Mouse (Mus musculus) forebrain, embryonic 16.5 days (tissue): ENCODE results near the gene Cdk10. TPM values are rescaled to one million over a fixed set of nuclear protein-coding genes. Genes with fewer than 3 reads are reported as not detected.
A peak's percentile ranks its signal among the peaks of the same experiment; 100 is the strongest.
"Not testable (repeated sequence)": the region's sequence is repeated elsewhere in the genome, so short reads cannot be mapped to it uniquely, and the experiment has no call there.

ENCODE experiments used
- ATAC-seq: fragments of 200-750 bp; cut with Nextera tagmentation; 2 replicates; pipeline ENCODE4 v1.8.0; 2017; ENCODE audit warnings: mild to moderate bottlenecking, moderate library complexity
- H3K27ac ChIP-seq: fragments of 300-500 bp; sonication (generic); 2 replicates; pipeline ENCODE4 v1.5.1; 2014; ENCODE audit warnings: low read length, control low read depth
- H3K27me3 ChIP-seq: fragments of 300-500 bp; sonication (generic); replicated peaks from 2 replicates; pipeline ENCODE4 v1.6.1; 2014; ENCODE audit warnings: low read length; ENCODE audit not compliant: control insufficient read depth, insufficient read depth
- H3K36me3 ChIP-seq: fragments of 300-500 bp; sonication (generic); 2 replicates; pipeline ENCODE4 v1.6.1; 2014; ENCODE audit not compliant: control insufficient read depth, insufficient read depth
- H3K4me1 ChIP-seq: fragments of 300-500 bp; sonication (generic); replicated peaks from 2 replicates; pipeline ENCODE4 v1.6.1; 2014; ENCODE audit warnings: low read length; ENCODE audit not compliant: control insufficient read depth, insufficient read depth
- H3K4me2 ChIP-seq: fragments of 300-500 bp; sonication (generic); 2 replicates; pipeline ENCODE4 v1.6.1; 2014; ENCODE audit warnings: mild to moderate bottlenecking, low read length, control low read depth
- H3K4me3 ChIP-seq: fragments of 300-500 bp; sonication (generic); replicated peaks from 2 replicates; pipeline ENCODE4 v1.5.1; 2014; ENCODE audit warnings: mild to moderate bottlenecking, low read length, control low read depth
- H3K9ac ChIP-seq: fragments of 300-500 bp; sonication (generic); replicated peaks from 2 replicates; pipeline ENCODE4 v1.6.1; 2014; ENCODE audit warnings: low read depth, low read length, control low read depth
- H3K9me3 ChIP-seq: fragments of 300-500 bp; sonication (generic); 2 replicates; pipeline ENCODE4 v1.6.1; 2016; ENCODE audit warnings: low read length; ENCODE audit not compliant: control insufficient read depth
- WGBS: fragments of 180-500 bp; shearing (Covaris S2); extraction: QIAGEN DNeasy Blood & Tissue Kit; methylation state at CpG from one replicate; pipeline ENCODE4 v1.1.7; 2014; 5-methylcytosine and 5-hydroxymethylcytosine counted together
- polyA plus RNA-seq: library from polyadenylated mRNA; unstranded; fragments of >200 nt; fragmentation: Nextera tagmentation; extraction: Ambion mirVana; gene quantifications from 2 replicates; pipeline ENCODE4 v1.2.1, GENCODE M21; 2015

Gene Cdk10
- 42.9 and 54.1 TPM in 2 replicates for polyA plus RNA-seq

DNA sequence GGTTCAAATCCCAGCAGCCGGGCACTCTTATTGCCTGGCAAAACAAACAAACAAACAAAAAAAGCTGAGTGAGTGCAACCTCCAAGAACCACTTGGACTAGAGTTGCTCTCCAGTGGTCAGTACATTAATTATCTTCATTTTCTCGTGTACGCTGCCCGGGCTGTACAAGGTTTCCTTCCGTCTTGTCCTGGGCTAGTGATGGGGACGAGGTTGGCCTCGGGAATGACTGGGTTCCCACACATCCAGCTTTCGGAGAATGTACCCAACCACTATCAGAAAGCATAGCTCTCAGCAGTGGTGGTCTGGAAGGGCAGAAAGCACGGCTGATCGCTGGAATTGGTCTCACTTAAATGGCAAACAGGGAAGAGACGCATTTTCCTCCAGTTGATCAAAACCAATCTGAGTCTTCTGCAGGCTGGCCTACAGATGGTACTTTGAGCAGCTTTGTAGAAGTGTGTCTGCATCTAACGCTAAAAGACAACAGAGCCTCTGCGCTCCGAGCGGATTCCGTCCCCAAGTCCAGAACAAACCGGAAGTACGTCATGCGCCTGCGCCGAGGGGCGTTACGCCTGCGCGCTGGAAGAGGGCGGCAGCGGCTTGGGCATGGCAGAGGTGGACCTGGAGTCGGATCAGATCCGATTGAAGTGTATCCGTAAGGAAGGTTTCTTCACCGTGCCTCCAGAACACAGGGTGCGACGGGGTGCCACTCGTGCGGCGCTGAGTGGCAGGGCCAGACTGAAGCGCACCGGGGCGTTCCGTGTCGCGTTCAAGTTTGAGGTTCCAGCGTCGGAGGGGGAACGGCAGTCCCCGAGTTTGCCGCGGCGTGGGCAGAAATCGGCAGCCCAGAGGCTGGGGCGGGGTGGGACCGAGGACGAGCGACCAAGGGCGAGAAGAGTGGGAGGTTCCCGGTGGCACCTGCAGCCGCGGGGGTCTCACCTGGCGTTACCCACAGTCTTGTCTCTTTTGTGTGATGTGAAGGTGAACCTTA is at the start of gene Cdk10:
Cdk10 (plus strand) TSS at position 565 of the 989 bp plus-strand sequence.
- H3K9me3 ChIP-seq = no peaks in the 10 kb centered on the region
- H3K4me1 ChIP-seq = peaks cover 13% of the 10 kb centered on the region
- H3K27me3 ChIP-seq = peaks cover 2% of the 10 kb centered on the region; the same call in 1 of the 2 replicates
- H3K9ac ChIP-seq = peak within 1 kb of the TSS; percentile 88
- 3% methylated on average over 59 of the region's 59 CpGs for WGBS
- peak; percentile 94 for ATAC-seq
- peak within 1 kb of the TSS; percentile 82 for H3K27ac ChIP-seq
- peaks cover 6% of the 10 kb centered on the region for H3K36me3 ChIP-seq
- peak within 1 kb of the TSS; percentile 85 for H3K4me2 ChIP-seq
- peak within 1 kb of the TSS; percentile 79 for H3K4me3 ChIP-seq

DNA sequence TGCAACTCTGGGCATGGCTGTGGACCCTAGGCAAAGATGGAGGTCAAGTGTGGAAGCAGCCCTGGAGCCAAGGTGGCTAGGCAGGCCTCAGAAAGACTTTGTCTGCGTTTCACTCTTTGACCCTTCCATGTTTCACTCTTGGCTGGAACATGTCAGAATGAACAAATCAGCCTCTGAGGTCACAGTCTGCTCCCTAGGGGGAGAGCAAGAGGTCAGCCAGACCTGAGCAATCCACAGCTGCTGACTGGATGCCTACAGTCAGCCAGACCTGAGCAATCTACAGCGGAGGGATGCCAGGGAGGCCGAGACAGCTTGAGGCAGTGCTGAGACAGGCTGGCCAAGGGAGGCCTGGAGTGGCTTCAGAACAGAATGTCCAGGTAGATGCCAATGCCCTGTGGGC is 43.3 kb upstream of the Cdk10 start:
- H3K36me3 ChIP-seq = no peaks in the 10 kb centered on the region
- no peak for ATAC-seq
- H3K9me3 ChIP-seq = peaks cover 3% of the 10 kb centered on the region; the same call in 1 of the 2 replicates
- no peaks in the 10 kb centered on the region for H3K4me1 ChIP-seq
- no peaks in the 10 kb centered on the region for H3K27me3 ChIP-seq
- no peak overlapping the region for H3K9ac ChIP-seq
- no peak overlapping the region for H3K27ac ChIP-seq
- H3K4me2 ChIP-seq = no peak overlapping the region
- H3K4me3 ChIP-seq = no peak overlapping the region
- 87% methylated on average over 3 of the region's 3 CpGs for WGBS

DNA sequence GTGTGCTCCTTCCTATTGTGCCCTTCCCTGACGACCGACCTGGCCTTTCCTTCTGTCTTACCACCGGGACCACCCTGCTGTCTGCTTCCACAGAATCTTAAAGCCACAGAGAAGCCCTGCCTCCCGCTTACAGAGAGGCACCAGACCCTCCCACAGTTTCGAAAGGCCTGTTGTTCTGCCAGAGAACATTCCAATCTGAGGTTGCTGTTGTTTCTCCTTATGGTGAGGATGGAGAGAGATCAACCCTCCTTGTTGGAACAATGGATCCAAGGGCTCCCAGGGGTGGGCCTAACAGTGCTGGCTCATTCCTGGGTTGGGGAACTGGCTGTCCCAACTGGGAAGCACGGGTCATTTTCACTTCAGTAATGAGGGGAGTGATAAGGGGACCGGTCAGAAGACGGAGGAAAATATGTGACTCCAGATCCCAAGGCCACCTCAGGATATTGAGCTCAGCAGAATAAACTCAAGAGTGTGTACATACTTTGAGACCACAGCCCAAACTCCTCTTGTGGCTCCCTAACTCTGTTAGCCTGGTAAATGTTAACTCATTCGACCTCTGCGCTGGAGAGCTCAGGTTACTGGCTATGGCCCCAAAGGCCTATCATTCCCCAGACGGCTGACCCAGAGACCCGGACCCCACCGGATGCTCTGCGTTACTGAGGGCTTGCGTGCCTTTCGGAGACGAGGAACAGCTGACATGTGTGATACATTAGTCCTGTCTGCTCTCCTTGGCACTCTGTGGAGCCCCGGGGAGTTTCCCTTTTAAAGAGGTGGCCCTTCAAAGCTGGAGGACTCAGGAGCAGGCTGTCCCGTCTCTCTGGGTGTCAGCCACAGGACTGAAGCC is 38.9 kb upstream of the Cdk10 start, which contains the start of gene Dpep1:
Dpep1 (plus strand) TSS at position 677 of the 844 bp plus-strand sequence.
- WGBS = 60% methylated on average over 19 of the region's 19 CpGs
- no peak for ATAC-seq
- no peaks in the 10 kb centered on the region for H3K27me3 ChIP-seq

DNA sequence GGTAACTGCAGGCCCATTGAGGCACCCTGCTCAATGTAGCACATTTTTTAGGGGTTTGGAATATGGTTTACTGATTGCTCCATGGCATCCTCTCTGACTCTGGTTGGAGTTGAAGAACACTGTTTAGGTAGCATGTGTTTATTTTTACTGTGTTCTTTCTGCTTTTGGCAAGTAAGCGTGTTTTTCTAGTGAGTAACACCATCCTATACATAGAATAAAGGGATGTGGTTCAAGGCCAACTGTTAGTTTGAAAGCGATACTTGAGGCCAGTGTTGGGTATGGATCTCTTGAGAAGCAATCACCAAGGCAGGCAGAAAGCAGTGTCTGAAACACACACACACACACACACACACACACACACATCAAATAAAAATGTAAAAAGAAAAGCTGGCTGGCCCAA is 36.6 kb upstream of the Cdk10 start:
- no peak for ATAC-seq
- Histone ChIP-seq H3K4me1 (no peaks in the 10 kb centered on the region), H3K9ac (no peak overlapping the region), H3K4me2 (no peak overlapping the region), H3K9me3 (no peaks in the 10 kb centered on the region), H3K27ac (no peak overlapping the region), H3K4me3 (no peak overlapping the region), H3K27me3 (no peaks in the 10 kb centered on the region), H3K36me3 (no peaks in the 10 kb centered on the region)
- WGBS = 84% methylated on average over 2 of the region's 2 CpGs

More for the DNA sequence above, 38.9 kb upstream of the Cdk10 start, which contains the start of gene Dpep1:
- H3K36me3 ChIP-seq = no peaks in the 10 kb centered on the region
- no peak within 1 kb of the TSS for H3K4me2 ChIP-seq
- no peaks in the 10 kb centered on the region for H3K4me1 ChIP-seq
- H3K27ac ChIP-seq = no peak within 1 kb of the TSS
- no peak within 1 kb of the TSS for H3K9ac ChIP-seq
- H3K4me3 ChIP-seq = no peak within 1 kb of the TSS
- no peaks in the 10 kb centered on the region for H3K9me3 ChIP-seq

GRCm38 (mm10) chr8:123188841-123189240 is 35.8 kb upstream of the Cdk10 start:
- H3K36me3 ChIP-seq = no peaks in the 10 kb centered on the region
- no peak overlapping the region for H3K4me3 ChIP-seq
- no peaks in the 10 kb centered on the region for H3K27me3 ChIP-seq
- H3K4me2 ChIP-seq = no peak overlapping the region
- H3K4me1 ChIP-seq = no peaks in the 10 kb centered on the region
- H3K27ac ChIP-seq = no peak overlapping the region
- no peaks in the 10 kb centered on the region for H3K9me3 ChIP-seq
- ATAC-seq = no peak
- 80% methylated on average over 7 of the region's 7 CpGs for WGBS
- H3K9ac ChIP-seq = no peak overlapping the region

- no peak overlapping the region for H3K4me2 ChIP-seq
- H3K9ac ChIP-seq = no peak overlapping the region
- ATAC-seq = no peak; the same call in 1 of the 2 replicates
- H3K27ac ChIP-seq = no peak overlapping the region
- no peaks in the 10 kb centered on the region for H3K4me1 ChIP-seq
- WGBS = 1% methylated on average over 9 of the region's 9 CpGs
- H3K9me3 ChIP-seq = no peaks in the 10 kb centered on the region
- H3K27me3 ChIP-seq = no peaks in the 10 kb centered on the region
- no peaks in the 10 kb centered on the region for H3K36me3 ChIP-seq
- H3K4me3 ChIP-seq = no peak overlapping the region
Observed at GRCm38 (mm10) chr8:123190678-123191077, 34.0 kb upstream of the Cdk10 start.

GRCm38 (mm10) chr8:123191908-123192307 is 32.7 kb upstream of the Cdk10 start:
- H3K27me3 ChIP-seq = no peaks in the 10 kb centered on the region
- H3K27ac ChIP-seq = no peak overlapping the region
- H3K9me3 ChIP-seq = no peaks in the 10 kb centered on the region
- H3K4me2 ChIP-seq = no peak overlapping the region
- no peaks in the 10 kb centered on the region for H3K36me3 ChIP-seq
- WGBS = 55% methylated on average over 8 of the region's 8 CpGs
- no peak overlapping the region for H3K4me3 ChIP-seq
- H3K9ac ChIP-seq = no peak overlapping the region
- no peaks in the 10 kb centered on the region for H3K4me1 ChIP-seq
- ATAC-seq = no peak

- WGBS = 89% methylated on average over 9 of the region's 9 CpGs
- H3K9ac ChIP-seq = no peak overlapping the region
- H3K9me3 ChIP-seq = no peaks in the 10 kb centered on the region
- no peaks in the 10 kb centered on the region for H3K36me3 ChIP-seq
- no peak overlapping the region for H3K4me3 ChIP-seq
- no peaks in the 10 kb centered on the region for H3K4me1 ChIP-seq
- H3K27ac ChIP-seq = no peak overlapping the region
- H3K4me2 ChIP-seq = no peak overlapping the region
- no peaks in the 10 kb centered on the region for H3K27me3 ChIP-seq
- ATAC-seq = no peak
Observed at GRCm38 (mm10) chr8:123193771-123194170, 30.9 kb upstream of the Cdk10 start.

DNA sequence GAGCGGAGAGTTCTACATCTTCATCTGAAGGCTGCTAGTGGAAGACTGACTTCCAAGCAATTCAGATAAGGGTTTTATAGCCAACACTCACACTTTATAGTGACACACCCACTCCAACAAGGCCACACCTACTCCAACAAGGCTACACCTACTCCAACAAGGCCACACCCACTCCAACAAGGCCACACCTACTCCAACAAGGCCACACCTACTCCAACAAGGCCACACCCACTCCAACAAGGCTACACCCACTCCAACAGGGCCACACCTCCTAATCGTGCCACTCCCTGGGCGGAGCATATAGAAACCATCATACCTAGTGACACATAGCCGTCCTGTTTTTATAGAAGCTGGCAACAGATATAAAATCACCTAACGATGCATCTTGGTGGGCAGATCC is 27.6 kb upstream of the Cdk10 start:
- not testable (repeated sequence) for H3K9ac ChIP-seq, H3K27me3 ChIP-seq, H3K4me2 ChIP-seq, H3K9me3 ChIP-seq, H3K27ac ChIP-seq, ATAC-seq, H3K36me3 ChIP-seq, H3K4me1 ChIP-seq, H3K4me3 ChIP-seq
- WGBS = 80% methylated on average over 5 of the region's 5 CpGs
